Mouse (Mus musculus) urinary bladder, adult 2 months (tissue): ENCODE measurements around the gene Csnk1g2. TPM values are rescaled to one million over a fixed set of nuclear protein-coding genes. Genes with fewer than 3 reads are reported as not detected.

ENCODE experiments used
- DNase-seq: peaks from one replicate; pipeline ENCODE4 v3.0.0; 2022; ENCODE audit warnings: low spot score
- polyA plus RNA-seq: library from polyadenylated mRNA; depleted of rRNA; stranded (reverse); fragments of >200 nt; gene quantifications from 2 replicates; pipeline ENCODE4 v1.2.3, GENCODE M21; 2012; rRNA removed

Gene Csnk1g2
- polyA plus RNA-seq = 153 and 158 TPM in 2 replicates

- DNase-seq = peak; percentile 96
Measured at GRCm38 (mm10) chr10:80622661-80623456, at the start of gene Csnk1g2. Gene Csnk1g2 (plus strand): TSS chr10:80622838.

GRCm38 (mm10) chr10:80573944-80574343 is 48.7 kb upstream of the Csnk1g2 start:
- DNase-seq = no peak

GRCm38 (mm10) chr10:80574896-80575295 is 47.7 kb upstream of the Csnk1g2 start:
- DNase-seq = no peak

- DNase-seq = no peak
Measured at GRCm38 (mm10) chr10:80575925-80576324, 46.7 kb upstream of the Csnk1g2 start.

- peak; percentile 56 for DNase-seq
Measured at GRCm38 (mm10) chr10:80576351-80577194, 46.1 kb upstream of the Csnk1g2 start.

- DNase-seq = peak; percentile 99
Measured at GRCm38 (mm10) chr10:80577195-80578130, 45.2 kb upstream of the Csnk1g2 start, which contains the start of gene Klf16. Gene Klf16 (minus strand): TSS chr10:80577321.

GRCm38 (mm10) chr10:80578131-80578750 is 44.4 kb upstream of the Csnk1g2 start:
- peak; percentile 70 for DNase-seq

GRCm38 (mm10) chr10:80578911-80579310 is 43.7 kb upstream of the Csnk1g2 start:
- no peak for DNase-seq

GRCm38 (mm10) chr10:80583047-80583446 is 39.6 kb upstream of the Csnk1g2 start:
- no peak for DNase-seq

GRCm38 (mm10) chr10:80584045-80584488 is 38.6 kb upstream of the Csnk1g2 start:
- no peak for DNase-seq

GRCm38 (mm10) chr10:80584642-80585552 is 37.7 kb upstream of the Csnk1g2 start:
- no peak for DNase-seq

- no peak for DNase-seq
Measured at GRCm38 (mm10) chr10:80585581-80585980, 37.1 kb upstream of the Csnk1g2 start.

- no peak for DNase-seq
Measured at GRCm38 (mm10) chr10:80586407-80587304, 36.0 kb upstream of the Csnk1g2 start.

- no peak for DNase-seq
Measured at GRCm38 (mm10) chr10:80587305-80587657, 35.4 kb upstream of the Csnk1g2 start.

GRCm38 (mm10) chr10:80589127-80589878 is 33.3 kb upstream of the Csnk1g2 start:
- no peak for DNase-seq

GRCm38 (mm10) chr10:80589879-80590854 is 32.5 kb upstream of the Csnk1g2 start, which contains the start of gene Abhd17a:
Gene Abhd17a (minus strand): TSS chr10:80590341.
- DNase-seq = peak; percentile 80

GRCm38 (mm10) chr10:80596318-80596717 is 26.3 kb upstream of the Csnk1g2 start:
- no peak for DNase-seq
